Mouse (Mus musculus): ENCODE results near the gene Zbtb20. TPM values are rescaled to one million over a fixed set of nuclear protein-coding genes. Genes with fewer than 3 reads are reported as not detected.

Gene Zbtb20
- total RNA-seq, 2 experiments from 2014 or later = 78.8 to 85.4 TPM

DNA sequence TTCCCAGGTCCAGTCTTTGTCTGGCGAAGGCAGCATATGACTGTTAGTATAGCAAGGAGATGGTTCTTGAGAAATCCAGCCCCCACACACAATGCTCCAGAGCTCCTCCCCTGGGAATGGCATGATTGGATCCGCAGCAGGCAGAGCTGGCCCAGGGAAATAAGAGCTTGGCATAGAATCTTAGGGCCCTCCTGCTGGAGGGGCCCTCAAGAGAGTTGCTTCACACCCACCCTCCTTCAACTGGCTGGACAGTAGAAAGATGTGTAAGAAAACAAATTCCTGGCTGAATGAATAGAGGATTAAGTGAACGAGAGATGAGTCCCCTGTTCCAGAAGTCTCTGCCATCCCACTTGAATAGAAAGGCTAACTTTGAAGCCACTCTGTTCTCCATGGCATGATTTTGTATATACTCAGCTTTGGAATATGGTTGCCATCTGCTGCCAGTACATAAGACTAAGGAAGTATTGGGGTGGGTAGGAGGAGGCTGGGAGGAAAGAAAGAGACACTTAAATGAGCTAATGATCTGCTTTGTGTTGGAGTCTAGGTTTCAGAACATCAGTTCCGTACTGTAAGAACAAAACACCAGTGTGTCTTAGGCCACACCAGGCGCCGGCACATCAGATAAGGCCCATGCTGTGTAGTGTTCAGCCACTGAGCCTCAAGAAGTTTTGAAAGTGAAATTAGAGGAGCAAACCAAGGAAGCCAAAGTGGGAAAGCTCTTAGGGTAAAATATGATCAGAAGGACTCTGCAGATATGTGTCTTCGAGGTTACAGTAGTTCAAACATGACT lies 715.2 kb downstream of the Zbtb20 start:
- DNase-seq (ENCODE audit: low spot score in 2 of 2) = no peak

DNA sequence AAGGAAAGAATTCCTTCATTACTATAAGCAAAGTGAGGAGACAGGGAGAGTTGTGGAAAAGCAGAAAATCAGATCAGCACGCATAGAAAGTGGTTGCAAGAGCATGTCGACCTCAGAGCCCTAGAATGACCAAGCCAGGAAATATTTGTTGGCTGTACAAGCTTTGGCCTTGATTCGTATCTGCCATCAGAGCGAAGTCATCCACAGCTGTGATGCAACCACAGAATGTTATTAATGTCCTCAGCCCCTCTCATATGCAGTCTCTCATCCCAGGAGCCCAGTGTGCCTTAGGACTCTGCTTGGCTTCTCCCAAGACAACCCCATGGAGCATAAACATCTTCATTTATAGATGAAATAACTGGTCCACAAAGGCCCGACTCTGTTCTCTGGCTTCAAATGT lies 716.4 kb downstream of the Zbtb20 start:
- DNase-seq (ENCODE audit: low spot score in 2 of 2) = no peak

DNA sequence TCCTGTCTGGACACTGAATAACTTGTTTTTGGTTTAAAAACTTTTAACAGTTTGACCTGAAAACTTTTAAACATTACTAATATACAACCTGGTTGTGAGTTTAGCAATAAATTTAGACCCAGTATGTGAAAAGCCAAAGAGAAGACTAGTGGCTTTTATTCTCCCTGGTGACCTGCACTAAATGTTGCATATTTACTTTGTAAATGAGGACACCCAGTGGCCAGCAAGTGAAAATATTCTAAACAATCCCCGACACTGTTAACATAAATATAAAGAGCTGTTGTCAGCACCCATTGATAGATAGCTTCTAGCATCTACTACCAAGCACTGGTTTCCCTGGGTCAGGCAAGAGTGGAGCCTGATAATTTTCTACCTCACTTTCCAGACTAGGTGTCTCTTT lies 717.1 kb downstream of the Zbtb20 start:
- no peak for DNase-seq (ENCODE audit: low spot score in 2 of 2)

DNA sequence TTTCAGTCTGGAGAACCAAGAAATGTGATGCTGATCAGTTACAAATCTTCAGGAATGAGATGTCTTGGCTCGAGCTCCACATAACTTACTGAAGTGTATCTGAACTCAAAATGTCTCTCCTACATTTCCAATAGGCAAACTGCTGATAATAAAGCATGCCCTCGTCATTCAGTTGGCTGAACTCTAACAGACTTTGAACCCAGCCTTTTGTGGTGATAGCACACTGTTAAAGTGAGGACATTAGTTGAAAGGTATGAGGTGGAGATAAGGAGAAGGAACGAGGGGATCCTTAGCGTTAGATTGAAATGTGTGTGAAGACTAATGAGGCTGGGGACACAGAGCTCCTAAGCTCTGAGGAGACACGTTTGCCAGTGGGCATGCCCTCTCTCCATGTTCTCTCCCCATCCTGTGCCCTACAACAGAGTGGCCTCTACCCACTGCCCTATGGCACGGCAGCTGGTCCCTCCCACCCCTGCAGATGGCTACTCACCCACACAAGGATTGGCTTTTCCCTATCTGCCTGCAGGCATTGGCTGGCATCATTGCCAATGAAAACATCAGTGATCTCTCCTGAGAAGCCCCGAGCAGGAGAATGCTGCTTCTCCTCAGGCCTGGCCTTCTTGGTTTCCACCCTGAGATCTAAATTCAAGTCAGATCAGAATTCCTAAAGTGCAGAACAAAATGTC lies 721.8 kb downstream of the Zbtb20 start:
- no peak for DNase-seq (ENCODE audit: low spot score in 2 of 2)

DNA sequence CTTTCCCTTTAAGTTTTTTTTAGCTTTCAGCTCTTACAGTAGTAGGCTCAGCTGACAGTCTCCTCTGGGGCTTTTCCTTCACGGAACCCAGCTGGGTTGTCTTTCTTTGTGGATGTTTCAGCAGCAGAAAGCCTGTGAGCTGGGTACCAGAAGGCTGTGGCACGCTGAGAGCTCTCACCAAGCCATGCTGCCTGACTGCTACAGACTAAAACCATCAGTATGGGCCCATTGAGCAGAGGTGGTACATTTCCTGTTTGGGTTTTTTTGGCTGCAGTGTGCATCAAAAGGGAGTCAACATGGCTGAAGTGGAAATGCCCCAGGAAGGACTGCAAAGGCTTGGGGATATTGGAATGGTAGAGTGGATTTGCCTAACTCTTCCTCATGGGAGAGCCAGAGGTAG lies 724.0 kb downstream of the Zbtb20 start:
- no peak for DNase-seq (ENCODE audit: low spot score in 2 of 2)

DNA sequence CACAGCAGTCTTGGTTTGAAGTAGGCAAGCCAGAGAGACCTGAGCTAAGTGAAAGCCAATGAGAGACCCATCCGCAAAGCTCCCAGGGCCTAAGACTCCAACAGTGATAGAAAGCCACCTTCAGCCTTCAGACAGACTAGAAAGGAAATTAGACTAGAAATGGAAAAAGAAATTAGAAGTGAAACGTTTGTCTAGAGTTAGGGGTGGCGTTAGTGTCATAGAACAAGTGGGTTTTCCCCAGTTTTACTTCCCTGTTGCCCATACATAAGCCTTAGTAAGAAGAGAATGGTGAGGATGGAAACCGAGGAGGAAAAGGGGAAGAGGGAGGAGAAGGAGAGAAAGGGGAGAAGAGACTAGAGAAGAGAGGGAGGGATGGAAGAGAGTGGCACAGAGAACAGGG lies 726.9 kb downstream of the Zbtb20 start:
- DNase-seq (ENCODE audit: low spot score in 2 of 2) = no peak

DNA sequence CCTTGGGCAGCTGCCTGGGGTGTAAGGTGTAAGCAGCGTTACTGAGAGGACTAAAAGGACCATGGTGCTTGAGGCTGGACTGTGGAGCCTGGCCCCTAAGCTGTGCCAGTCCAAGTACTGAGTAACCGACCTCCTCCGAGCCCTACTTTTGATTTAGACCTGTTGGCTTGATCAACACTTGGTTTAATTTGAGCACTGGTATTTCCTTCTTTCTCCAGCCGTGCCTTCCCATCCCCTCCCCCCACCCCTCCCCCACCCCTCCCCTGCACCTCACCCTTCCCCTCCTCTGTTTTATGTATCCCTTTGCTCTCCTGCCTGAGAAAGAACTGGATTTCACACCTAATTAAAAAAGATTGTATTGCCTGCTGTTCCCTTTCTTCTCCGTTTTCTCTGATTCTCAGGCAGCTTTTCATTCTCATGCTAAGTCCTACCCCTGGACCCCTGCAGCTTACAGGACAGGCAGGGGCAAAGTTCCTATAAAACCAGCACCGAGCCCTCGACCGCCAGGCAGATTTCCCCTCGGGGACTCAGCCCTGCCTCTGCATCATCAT lies 728.0 kb downstream of the Zbtb20 start:
- no peak for DNase-seq (ENCODE audit: low spot score in 2 of 2)

DNA sequence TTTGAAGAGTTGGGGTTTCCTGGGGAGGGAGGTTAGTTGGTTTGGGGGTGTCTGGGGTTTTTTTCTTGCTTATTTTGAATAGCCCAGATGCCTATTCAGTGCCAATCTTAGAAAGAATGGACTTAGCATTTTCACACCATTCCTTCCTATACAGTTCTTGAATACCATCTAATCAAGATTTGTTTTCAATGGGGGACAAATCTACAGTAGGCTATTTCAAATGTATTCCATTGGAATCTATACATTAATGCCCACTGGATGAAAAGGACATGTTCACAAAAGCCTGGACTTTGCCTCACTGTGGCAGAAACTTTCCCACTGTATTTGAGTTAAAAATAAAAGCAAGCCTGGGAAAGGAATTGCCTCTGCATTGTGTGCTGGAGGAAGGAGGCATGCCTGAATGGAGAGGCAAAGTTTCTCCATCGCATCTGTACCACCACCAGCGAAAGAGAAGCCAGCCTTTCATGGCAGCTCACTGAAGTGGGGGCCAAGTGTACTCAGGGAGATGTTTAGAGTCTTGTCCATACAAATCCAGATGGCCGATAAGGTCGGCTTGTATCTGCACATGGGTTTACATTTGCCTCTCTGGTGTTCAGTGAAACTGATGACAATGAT lies 728.8 kb downstream of the Zbtb20 start:
- no peak for DNase-seq (ENCODE audit: low spot score in 2 of 2)

DNA sequence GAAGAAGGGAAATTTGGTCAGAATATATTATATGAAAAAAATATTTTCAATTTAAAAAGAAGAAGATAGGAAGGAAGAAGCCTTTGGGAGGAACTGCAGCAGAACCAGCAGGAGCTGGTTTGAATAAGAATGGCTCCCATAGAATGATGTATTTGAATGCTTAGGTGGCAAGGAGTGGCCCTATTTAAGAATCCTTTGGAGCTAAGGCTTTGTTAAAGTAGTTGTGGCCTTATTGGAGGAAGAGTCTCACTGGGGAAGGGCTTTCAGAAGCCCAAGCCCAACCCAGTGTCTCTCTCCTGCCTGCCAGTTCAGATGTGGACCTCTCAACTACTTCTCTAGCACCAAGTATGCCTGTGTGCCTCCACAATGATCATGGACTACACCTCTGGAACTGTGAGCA lies 731.4 kb downstream of the Zbtb20 start:
- no peak for DNase-seq (ENCODE audit: low spot score in 2 of 2)

DNA sequence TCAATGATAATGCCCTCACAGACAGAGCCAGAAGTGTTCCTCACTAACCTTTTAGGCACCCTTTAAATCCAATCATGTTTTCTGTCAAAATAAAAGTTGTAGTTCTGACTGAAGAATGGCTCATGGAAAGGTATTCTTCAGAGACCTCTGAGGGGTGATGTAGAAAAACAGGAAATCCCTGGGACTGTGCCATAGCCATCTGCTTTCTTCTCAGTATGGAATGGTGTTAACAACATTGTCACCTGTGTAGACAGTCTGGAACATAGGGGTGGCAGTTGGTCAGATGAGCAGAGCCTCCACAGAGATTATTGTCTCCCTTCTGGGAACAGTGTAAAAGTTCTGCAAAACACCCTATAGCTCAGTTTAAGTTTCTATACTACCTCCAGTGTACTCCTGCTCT lies 732.4 kb downstream of the Zbtb20 start:
- no peak for DNase-seq (ENCODE audit: low spot score in 2 of 2)

DNA sequence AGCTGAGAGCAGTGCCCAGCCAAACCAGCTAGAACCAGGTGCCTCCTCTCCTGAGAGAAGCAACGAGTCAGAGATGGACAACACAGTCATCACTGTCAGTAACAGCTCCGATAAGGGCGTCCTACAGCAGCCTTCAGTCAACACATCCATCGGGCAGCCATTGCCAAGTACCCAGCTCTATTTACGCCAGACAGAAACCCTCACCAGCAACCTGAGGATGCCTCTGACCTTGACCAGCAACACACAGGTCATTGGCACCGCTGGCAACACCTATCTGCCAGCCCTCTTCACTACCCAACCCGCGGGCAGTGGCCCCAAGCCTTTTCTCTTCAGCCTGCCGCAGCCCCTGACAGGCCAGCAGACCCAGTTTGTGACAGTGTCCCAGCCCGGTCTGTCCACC lies 734.7 kb downstream of the Zbtb20 start:
- no peak for DNase-seq (ENCODE audit: low spot score in 2 of 2)

DNA sequence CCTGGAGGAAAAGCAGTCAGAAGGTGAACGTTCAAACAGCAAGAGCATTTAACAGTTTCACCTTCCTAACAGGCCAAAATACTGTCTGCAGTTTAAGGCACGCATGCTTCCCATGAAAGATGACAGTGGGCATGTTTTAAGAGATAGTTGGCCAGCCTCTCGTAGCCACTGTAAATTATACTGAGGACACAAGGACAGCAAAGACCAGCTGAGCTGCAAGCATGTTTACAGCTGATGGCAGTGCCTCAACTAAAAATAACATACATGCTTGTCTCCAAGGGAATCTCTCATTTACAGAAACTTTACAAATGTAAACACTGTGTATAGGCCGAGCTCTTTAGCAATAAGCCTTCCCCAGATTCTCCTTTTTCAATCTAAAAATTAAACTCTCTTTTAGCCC lies 740.7 kb downstream of the Zbtb20 start:
- no peak for DNase-seq (ENCODE audit: low spot score in 2 of 2)

DNA sequence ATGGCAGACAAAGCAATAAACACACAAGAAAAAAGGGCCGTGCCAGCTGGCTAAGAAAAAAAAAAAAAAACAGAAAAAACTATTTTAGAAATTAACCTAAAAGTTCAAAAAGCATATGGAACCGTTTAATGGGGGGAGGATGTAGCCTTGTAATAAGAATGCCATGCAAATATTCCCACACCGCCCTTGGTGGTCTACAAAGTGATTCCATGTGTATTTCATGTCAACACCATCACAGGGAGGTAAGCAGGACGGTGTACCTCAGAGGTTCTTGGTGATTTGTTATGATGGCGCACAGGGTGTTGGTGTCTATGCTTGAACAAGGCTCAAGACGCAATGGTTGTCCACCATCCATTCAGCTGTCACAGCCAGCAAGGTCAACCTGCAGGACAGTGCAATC lies 741.7 kb downstream of the Zbtb20 start:
- DNase-seq (ENCODE audit: low spot score in 2 of 2) = no peak

DNA sequence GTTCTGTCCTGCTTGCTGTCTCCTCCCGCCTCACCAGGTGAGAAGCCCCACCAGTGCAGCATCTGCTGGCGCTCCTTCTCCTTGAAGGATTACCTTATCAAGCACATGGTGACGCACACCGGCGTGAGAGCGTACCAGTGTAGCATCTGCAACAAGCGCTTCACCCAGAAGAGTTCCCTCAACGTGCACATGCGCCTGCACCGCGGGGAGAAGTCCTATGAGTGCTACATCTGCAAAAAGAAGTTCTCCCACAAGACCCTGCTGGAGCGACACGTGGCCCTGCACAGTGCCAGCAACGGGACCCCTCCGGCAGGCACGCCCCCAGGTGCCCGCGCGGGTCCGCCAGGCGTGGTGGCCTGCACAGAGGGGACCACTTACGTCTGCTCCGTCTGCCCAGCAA lies 742.6 kb downstream of the Zbtb20 start:
- no peak for DNase-seq (ENCODE audit: low spot score in 2 of 2)

DNA sequence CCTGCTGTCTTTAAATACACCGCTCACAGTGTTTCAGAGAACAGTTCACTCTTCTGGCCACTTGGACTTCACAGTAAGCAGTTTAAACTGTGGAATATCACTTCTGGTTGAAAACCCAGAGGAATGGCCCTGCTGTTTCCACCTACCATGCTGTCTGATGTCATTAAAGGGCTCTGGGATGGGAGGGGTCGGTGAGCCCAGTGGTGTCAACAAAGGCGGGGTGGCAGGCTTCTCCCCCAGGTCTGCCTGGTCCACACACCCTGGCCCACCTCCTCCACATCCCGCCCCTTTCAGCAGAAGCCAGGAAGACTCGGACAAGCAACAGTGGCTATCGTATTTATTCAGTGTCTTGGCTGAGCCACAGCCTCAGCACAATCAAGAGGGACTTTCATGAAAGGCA lies 743.6 kb downstream of the Zbtb20 start:
- DNase-seq (ENCODE audit: low spot score in 2 of 2) = no peak

DNA sequence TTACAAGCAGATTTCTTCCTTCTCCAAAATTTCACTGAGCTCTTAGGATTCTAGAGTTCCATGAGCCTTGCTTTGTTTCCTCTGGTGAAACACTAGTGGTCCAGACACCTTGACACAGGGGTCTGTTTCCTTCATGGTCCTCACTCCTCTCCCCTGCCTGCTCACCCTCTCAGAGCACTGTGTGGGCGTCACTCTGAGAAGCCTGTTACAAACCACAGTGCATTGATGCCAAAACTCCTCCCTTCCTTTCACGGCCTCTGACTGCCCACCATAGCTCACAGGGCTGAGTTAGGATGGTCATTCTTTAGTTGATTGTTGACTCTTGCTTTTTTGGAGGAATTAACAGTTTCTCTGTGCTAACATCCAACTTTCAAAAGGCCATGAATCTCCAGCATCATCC lies 744.7 kb downstream of the Zbtb20 start:
- DNase-seq (ENCODE audit: low spot score in 2 of 2) = no peak

DNA sequence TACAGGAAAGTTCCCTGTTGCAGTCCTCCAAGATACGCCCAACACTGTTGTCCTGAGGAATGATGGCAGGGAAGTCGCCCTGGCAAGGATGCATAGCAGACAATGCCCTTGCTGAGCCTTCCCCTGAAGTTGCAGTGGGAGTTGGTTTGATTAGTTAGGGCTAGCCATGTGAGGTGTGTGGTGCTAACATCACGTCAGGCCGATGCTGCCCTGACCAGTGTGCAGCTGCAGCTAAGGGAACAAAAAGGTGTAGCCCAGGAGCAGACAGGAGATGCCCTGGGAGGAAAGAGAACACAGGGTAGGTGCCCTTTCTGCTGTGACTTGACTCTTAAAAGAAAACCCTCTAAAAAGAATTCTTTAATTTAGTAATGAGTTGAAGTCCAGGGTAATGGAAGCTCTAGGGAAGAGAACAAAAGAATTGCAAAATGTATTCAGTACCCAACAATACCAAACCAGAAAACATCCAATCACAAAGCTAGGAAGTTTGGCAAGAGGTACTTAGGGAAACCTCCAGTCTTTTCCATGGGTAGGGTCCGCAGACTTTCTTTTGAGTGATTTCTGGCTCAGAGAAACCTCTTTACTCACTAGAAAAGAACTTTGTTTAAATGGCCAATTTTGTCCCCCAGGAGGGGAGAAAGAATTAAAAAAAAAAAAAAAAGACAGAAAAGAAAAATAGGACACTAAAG lies 747.8 kb downstream of the Zbtb20 start:
- DNase-seq (ENCODE audit: low spot score in 2 of 2) = no peak

DNA sequence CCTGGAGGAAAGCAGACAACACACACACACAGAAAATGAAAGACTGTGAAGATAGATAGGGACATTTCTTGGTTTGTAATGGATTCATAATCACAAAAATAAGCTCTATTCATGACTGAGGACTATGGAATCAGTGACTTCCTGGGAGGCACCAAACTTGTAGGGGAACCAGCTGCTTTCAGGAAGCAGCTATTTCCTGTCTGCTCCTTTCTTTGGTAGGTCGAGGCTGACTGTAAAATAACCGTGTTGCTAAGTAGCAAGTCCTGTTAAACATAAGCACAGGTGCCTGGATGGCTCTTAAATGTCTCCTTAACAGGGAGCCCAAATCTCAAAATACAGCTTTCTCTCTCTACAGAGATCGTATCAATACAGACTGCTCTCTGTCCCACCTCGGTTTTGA lies 749.2 kb downstream of the Zbtb20 start:
- no peak for DNase-seq (ENCODE audit: low spot score in 2 of 2)

DNA sequence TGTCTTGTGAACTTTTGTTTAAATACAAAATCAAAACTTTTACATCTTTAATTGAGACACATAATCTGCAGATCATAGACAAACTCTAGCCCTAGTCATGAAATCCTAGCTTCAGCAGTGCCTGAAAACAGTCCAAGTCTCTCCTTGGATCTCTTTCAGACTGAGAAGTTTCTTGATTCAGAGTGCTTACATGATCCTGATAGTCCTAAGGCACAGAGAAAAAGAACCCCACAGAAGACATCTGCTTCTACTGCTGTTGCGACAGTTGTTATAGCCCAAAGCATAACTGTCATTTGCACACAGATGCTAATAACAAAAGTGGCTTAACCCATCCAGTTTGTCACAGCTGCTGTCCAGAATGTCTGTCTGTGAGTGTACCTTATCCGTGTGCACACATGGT lies 749.6 kb downstream of the Zbtb20 start:
- DNase-seq (ENCODE audit: low spot score in 2 of 2) = no peak

DNA sequence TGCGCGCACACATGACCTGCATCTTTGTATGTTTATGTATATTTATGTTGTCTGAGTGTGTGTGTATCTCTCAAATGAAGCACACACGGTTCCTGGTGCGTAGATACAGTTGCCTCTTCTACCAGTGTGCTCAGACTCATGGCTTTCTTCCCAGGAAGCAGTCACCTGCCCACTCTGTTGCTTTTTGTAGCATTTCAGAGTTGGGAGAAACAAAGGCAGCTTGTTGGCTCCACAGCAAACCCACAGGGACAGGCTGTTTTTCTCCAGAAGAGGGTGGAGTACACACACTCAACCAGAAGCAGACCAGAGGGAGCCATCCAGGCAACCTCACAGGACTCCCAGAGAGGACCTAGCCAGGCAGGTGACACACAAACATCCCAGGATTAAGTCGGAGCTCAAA lies 750.3 kb downstream of the Zbtb20 start:
- DNase-seq (ENCODE audit: low spot score in 2 of 2) = no peak

DNA sequence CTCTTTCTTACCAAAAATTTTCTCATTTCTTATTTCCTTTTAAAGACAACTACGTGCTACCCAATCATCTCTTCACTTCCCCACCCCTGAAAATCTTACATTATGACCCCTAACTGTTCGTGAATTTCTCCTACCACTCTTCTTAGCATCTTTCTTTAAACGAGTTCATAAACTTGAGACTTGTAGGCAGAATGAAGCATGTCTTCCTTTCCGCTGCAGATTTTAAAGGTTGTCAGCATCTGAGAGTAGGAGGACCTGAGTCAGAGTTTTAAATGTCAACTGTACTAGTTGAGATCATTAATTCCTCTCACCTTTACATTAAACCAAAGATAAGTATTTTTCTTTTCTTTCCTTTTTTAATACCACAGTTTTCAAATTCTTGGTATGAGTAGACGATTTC lies 753.0 kb downstream of the Zbtb20 start:
- no peak for DNase-seq (ENCODE audit: low spot score in 2 of 2)

DNA sequence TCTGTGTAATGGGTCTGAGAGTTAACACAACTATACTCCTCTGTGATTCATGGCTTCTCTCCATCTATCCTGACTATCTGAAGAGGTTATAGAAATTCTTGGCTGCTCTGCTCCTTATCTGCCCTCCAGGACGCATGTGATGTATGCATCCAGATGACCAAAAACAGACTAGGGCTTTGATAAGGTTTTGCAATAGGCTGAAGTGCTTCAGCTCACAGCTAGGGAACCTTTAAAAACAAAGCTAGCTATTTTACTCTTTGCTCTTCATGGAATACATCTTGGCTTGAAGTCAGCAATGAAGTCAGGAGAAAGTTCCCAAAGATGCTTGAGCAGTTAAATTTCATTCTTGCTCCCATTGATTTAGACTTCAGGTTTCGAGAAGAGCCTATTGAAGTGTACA lies 756.1 kb downstream of the Zbtb20 start:
- no peak for DNase-seq (ENCODE audit: low spot score in 2 of 2)

Measured in adrenal gland, postnatal 4 days (tissue).